Mouse (Mus musculus): ENCODE results near the gene Ifitm6.

- no peak for TF ChIP-seq CTCF (IDR thresholded peaks at IDR 0.05; ENCODE audit: low read depth, low read length)
- TF ChIP-seq POLR2A (IDR thresholded peaks at IDR 0.05; ENCODE audit: borderline replicate concordance, low read depth, low read length) = no peak
These were observed 42.9 kb upstream of the Ifitm6 start, which contains the start of gene B4galnt4 for GRCm38 (mm10) chr7:141060426-141061242.

All from bone marrow macrophage, adult 2 months (primary cell).